Mouse (Mus musculus) ES-E14 (cell line): ENCODE data around the gene Tex50.
"Not testable (repeated sequence)": the region's sequence is repeated elsewhere in the genome, so short reads cannot be mapped to it uniquely, and the experiment has no call there.

Experiments used
- CHD2 ChIP-seq: IDR thresholded peaks from 2 replicates; pipeline ENCODE4 v1.6.1; 2014; ENCODE audit warnings: mild to moderate bottlenecking, low read depth, low read length, inconsistent platforms
- ZC3H11A ChIP-seq: IDR thresholded peaks from 2 replicates; pipeline ENCODE4 v1.6.1; 2012; ENCODE audit warnings: low read depth, mild to moderate bottlenecking, inconsistent platforms, low read length, borderline replicate concordance
- ZNF384 ChIP-seq: IDR thresholded peaks from 2 replicates; pipeline ENCODE4 v1.6.1; 2012; ENCODE audit warnings: low read depth, low read length, inconsistent platforms

- not testable (repeated sequence) for TF ChIP-seq ZC3H11A, CHD2, ZNF384
Measured at GRCm38 (mm10) chr1:161196364-161196763, 37.2 kb upstream of the Tex50 start.
